Mouse (Mus musculus): ENCODE measurements around the gene Tmem266.

DNA sequence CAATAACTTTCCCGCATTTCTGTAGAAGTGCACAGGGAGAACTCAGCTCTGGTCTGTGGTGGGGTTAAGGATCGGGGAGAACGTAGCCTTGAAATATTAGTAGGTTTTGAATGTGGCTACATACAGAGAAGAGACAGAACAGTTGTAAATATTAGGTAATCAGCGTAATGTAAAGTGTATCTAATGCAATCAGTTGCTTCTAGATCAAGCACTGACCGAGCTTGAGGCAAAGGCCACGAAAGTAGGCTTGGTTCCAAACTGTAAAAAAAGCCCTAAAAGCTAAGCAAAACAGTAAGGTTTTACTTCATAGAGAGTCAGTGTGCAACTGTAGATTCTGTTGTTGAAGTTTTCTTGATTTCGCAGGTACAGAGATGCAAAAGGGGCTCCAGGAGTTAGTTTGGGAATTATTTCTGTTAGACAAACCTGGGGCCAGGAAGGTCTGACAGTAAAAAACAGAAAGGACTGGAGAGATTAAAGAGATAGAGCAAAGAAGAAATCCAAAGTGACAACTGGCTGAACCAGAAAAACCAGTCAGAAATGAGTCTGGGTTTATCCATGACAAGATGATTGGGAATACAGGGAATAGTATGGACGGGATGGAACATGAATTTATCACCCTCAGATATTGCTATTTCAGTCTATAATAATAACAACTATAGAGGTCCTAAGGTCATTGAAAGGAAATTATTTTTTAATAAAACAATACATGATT, 47.4 kb upstream of the Tmem266 start:
- TF ChIP-seq CTCF (conservative IDR thresholded peaks at IDR 0.05; ENCODE audit: insufficient read depth, insufficient read length, low read depth, low read length) (no peak), POLR2A (IDR thresholded peaks at IDR 0.05; ENCODE audit: low read depth, low read length) (no peak)

Data from kidney, adult 2 months (tissue).